Mouse (Mus musculus): Measurements from ENCODE around the gene Gab3. TPM values are rescaled to one million over a fixed set of nuclear protein-coding genes. Genes with fewer than 3 reads are reported as not detected.

Gene Gab3
- total RNA-seq (2023): 10 to 100 TPM in 1 of 2 experiments, 1 to 10 TPM in 1; 8.7 to 11.1 TPM

DNA sequence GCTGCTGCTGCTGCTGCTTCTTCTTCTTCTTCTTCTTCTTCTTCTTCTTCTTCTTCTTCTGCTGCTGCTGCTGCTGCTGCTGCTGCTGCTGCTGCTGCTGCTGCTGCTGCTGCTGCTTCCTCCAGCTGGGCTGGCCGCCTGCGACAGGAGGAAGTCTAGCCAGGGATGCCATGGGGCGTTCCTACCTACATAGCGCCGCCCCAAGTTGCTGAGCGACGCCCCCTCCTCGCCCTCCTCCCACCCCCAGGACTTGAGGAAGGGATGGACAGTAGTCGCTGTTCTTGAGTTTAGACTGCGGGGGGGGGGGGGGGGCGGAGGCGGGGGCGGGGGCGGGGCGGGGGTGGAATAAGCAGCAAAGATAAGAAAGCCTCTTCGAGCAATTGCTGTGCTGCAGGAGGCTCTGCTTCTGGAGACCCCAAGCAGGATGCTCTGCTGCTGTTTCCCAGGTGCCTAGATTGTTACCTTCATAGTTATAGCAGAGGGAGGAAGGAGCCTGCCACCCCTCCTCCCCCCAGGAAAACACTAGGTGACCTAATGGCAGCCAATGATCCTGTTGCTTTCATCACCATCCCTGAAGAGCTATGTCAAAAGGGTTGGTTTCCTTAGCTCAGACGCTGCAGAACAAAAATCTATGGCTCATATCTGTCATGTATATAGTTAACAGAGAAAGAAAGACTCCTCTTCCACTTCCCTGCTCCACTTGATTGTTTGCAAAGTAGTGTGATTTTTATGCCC, at the start of gene Gab3:
Gab3 (minus strand) TSS at position 685 of the 735 bp plus-strand sequence.

GRCm38 (mm10) chrX:75130467-75131160, 45.4 kb upstream of the Gab3 start, which contains the start of gene Mpp1:
TSS of gene Mpp1 (minus strand) at chrX:75131016.

DNA sequence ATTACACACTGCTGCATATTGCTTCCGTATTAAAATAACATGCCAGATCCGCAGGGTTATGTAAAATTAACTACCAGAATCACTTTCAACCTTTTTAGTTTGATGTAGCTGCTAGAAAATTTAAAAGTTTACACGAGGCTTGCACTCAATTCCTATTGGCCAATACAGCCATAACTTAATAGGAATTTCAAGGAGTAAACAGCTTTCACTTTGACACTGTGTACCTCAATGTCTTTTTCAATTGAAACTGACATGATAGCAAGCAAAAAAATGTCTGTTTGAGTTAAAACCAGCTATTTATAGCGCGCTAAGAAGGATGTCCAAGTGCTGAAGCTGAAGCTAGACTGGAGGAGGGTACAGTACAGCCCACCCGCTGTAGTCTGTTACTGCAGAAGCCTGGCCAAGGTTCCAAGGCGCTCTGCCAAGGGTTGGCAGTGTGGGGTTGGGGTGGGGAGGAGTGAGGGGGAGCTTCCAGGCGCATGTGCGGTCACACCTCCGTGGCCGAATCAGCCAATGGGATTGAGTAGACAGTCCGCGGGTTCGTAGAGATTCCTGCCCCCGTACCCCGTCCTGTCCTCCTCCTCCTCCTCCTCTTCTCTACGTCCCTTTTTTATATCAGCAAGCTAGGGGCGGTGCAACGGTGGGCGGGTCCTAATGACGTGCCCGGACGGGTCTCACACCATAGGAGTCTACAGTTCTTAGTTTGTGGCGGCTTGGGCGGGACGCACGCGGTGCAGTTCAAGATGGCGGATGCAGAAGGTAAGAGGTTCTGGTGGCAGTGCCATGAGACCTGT, 10.3 kb upstream of the Gab3 start, which contains the start of gene Dkc1:
Dkc1 (plus strand) TSS at position 486 of the 794 bp plus-strand sequence.

Other genes starting within 250 kb of the Gab3 start
- gene Gm5936, start 248.3 kb downstream of the Gab3 start, total RNA-seq (2023): not detected
- 10 to 100 TPM; 30.5 to 31.8 TPM for gene Dkc1, start 10.4 kb upstream of the Gab3 start, total RNA-seq (2023)
- 100 to 1,000 TPM; 118 to 129 TPM for gene Mpp1, start 45.6 kb upstream of the Gab3 start, total RNA-seq (2023)
- gene Smim9, start 78.3 kb upstream of the Gab3 start, total RNA-seq (2023): not detected